Mouse (Mus musculus) liver, adult 2 months (tissue): ENCODE results near the gene Slc25a16.

Experiments
- CTCF ChIP-seq: fragments of 200-500 bp; IDR thresholded peaks from 2 replicates; pipeline ENCODE4 v1.5.1; 2011; ENCODE audit warnings: low read depth, low read length, control low read depth
- POLR2A ChIP-seq: fragments of 200-500 bp; IDR thresholded peaks from 2 replicates; pipeline ENCODE4 v1.6.1; 2011; ENCODE audit warnings: low read length, control low read depth; ENCODE audit not compliant: insufficient read depth; ENCODE audit errors: extremely low read depth

DNA sequence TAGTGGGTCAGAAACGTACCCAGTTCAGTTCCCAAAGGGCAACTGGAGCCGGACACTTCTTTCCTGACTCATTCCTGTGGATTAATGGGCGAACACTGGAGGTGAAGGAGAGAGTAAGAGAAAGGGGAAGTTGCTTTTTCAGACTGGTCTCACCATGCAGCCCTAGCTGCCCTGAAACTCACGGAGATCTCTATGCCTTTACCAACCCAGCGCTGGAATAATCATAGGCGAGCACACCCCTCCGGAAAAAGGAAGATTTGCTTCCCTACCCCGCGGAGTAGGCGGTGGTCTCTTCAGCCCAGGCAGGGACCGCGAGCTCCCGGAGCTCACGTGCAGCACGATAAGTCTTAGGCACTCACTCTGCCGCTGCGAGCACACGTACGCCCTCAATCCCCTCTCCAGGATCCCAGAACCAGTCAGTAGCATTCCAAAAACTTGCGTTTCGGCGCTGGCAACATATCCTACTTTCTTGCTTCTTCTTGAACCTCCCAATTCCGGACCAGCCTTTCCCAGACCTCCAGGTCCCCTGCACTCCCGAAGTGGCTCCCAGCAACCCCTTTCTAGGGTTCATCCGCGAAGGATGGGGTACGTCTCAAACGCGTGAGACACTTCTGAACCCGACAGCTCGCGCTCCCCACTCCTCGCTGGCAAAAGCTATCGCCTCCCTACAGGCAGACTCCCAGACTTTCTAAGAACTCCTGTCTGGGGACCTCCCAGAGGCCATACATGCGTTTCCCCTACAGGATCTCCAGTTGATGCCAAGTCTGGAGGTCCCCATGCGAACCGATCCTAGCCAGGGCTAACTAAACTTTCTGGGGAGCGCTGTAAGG, 34.2 kb upstream of the Slc25a16 start:
- no peak for TF ChIP-seq CTCF
- no peak for TF ChIP-seq POLR2A
